Mouse (Mus musculus) skeletal muscle tissue, postnatal 0 days (tissue): Measurements from ENCODE around the gene Pabpc4. TPM values are rescaled to one million over a fixed set of nuclear protein-coding genes. Genes with fewer than 3 reads are reported as not detected.

Experiments
- polyA plus RNA-seq: library from polyadenylated mRNA; unstranded; fragments of >200 nt; fragmentation: Nextera tagmentation; extraction: Ambion mirVana; gene quantifications from 2 replicates; pipeline ENCODE4 v1.2.1, GENCODE M21; 2015

The Pabpc4 gene
- 62.9 and 72.8 TPM in 2 replicates for polyA plus RNA-seq

DNA sequence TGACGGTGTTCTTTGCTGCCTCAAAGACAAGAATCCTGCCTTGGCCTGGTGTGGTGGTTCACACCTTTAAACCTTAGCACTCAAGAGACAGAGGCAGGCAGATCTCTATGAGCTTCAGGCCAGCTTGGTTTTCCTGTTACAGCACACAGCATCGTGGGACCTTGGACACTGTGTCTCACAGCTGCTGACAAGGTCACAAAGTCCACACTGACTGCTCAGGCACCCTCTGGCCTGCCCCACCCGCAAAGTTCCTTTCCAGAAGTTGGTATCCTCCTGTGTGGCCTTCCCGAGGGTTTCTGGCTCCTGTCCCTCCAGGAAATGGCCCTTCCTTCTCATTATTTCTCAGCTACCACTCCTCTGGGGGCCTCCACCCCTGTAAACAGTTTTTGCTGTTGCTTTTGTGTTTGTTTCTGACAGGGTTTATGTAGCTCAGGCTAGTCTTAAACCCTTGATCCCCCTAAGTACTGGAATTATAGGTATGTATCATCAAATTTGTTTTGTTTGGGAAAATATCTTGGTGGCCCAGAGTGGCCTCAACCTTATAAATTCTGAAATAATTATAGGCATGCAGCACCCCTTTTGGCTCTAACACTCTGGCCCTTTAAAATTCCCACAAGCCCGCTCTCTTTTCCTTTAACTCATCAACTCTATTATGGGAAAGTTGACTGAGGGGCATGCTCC is at the start of gene Pabpc4:
TSS of gene Pabpc4 (plus strand) at position 631 of the 681 bp plus-strand sequence.

DNA sequence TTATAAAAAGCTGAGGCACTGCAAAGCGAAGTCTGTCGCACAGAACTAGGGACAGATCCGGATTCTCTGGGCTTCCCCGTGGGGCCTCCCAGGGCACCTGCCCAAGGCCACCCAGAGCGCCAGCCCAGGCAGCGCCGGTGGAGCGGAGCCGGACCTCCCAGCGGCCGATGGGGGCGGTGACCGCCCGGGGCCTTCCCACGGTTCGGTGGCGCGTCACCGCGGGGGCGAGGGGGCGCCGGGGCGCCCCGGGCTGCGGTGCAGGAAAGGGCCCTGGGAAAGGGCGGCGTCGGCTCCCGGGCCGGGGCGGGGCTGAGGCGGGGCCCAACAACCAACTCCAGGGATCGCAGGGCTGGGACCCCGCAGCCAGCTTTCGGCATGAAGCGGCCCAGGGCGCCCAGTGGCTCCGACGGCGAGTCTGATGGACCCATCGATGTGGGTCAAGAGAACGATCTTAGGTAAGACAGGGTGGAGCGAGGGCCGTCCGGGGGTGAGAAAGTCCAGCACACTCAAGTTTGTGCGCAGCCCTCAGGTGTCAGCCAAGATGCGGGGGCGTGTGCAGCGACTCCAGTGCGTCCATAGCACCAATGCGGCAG is 28.6 kb upstream of the Pabpc4 start, which contains the start of gene Heyl:
TSS of gene Heyl (plus strand) at position 65 of the 593 bp plus-strand sequence.

DNA sequence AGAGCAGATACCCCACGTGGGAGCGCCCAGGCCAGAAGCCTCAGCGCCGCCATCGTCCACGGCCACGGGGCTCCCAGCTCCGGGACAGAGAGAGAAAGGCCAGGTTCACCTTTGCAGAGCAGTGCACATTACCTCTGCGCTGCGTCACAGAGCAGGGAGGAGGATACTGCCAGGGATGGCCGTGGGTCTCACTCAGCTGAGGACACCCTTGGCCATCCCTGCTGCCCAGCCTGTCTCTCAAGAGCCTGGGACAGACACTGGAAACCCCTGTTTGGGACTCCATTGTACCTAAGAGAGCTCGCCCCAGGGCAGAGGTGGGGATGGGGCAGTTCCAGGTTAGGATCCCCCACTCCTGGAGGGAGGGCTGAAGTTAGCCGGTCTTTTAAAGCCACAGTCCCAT is 61.4 kb downstream of the Pabpc4 start, which contains the start of gene Oxct2a:
TSS of gene Oxct2a (minus strand) at position 101 of the 400 bp plus-strand sequence.

DNA sequence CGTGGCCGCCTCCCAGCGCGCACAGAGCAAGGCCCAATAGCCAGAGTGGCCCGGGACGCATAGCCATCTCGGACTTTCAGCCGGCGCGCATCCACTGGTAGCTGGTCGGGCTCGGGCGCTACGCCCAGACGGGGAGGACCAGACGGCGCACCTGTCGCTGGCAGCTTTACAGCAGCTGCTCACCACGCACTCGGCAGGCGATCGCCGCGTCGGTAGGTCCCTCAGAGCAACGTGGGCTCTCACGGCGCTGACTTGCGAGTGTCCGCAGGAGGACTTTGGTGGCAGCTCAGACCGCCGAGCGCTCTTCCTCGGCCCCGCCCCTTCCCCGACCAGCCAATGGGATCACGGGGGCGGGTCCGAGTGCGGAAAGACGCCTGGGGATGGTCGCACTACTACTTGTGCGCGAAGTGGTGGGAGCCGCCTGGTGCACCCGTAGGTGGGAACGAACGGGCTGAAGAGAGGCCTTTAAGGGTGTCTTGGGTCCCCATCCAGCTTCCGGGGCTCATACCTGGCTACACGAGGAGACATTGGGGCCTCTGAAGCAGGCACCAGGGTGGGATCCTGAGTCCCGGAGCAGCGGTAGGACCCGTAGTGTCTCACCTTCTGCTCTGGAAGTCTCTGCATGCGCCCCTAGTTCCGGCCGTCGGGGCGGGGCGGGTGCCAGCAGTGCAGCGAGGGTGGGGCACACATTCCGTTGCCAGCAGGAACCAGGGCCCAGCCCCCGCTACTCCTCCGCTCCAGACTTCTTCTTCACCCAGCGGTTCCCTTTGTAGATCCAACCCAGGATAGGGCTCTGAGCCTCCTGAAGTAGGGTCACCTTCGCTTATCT is 80.7 kb downstream of the Pabpc4 start, which contains the start of gene Bmp8a:
TSS of gene Bmp8a (minus strand) at position 611 of the 829 bp plus-strand sequence.

Other genes starting within 250 kb of the Pabpc4 start
- 12.5 and 12.8 TPM in 2 replicates for gene Trit1, start 245.8 kb upstream of the Pabpc4 start, polyA plus RNA-seq
- gene Bmp8b, start 157.2 kb upstream of the Pabpc4 start, polyA plus RNA-seq = 0.17 TPM in 1 of 2 replicates, not detected in the other
- gene Oxct2b, start 146.1 kb upstream of the Pabpc4 start, polyA plus RNA-seq = not detected in 2 replicates
- 32.2 and 38.3 TPM in 2 replicates for gene Ppie, start 122.4 kb upstream of the Pabpc4 start, polyA plus RNA-seq
- 0.17 and 0.23 TPM in 2 replicates for gene Hpcal4, start 79.1 kb upstream of the Pabpc4 start, polyA plus RNA-seq
- gene Nt5c1a, start 60.8 kb upstream of the Pabpc4 start, polyA plus RNA-seq = 0.41 and 0.59 TPM in 2 replicates
- 10.5 and 11.1 TPM in 2 replicates for gene Heyl, start 28.8 kb upstream of the Pabpc4 start, polyA plus RNA-seq
- not detected in 2 replicates for gene Oxct2a, start 61.3 kb downstream of the Pabpc4 start, polyA plus RNA-seq
- 0.48 and 0.60 TPM in 2 replicates for gene Bmp8a, start 80.9 kb downstream of the Pabpc4 start, polyA plus RNA-seq